Mouse (Mus musculus): Measurements from ENCODE around the gene Rasgrf1. TPM values are rescaled to one million over a fixed set of nuclear protein-coding genes. Genes with fewer than 3 reads are reported as not detected.
"Not testable (repeated sequence)": the region's sequence is repeated elsewhere in the genome, so short reads cannot be mapped to it uniquely, and the experiment has no call there.

Rasgrf1 gene
- total RNA-seq, 1 experiment, result 0.04 TPM

DNA sequence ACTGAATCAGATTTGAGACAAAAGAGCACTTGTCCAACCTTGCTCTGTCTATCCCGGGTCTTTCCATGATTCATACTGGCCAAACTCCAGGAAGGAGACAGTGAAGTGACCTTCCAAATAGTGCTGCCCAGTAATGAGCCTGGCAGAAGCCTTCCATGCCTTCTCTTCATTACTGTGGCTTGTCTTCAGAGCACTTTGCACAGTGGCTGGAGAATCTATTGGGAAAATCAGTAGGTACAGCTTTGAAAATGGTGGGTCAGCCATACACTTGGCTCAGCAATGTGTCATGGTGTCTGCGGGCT lies 150.8 kb downstream of the Rasgrf1 start:
- no peak overlapping the region for H3K4me3 ChIP-seq (ENCODE audit: insufficient read depth in 1 of 2, low read depth in 1 of 2, low read length in 2 of 2, poor library complexity in 1 of 2, severe bottlenecking in 1 of 2)
- no peak overlapping the region for H3K27ac ChIP-seq (ENCODE audit: insufficient read depth, low read depth, low read length, poor library complexity, severe bottlenecking)
- DNase-seq (ENCODE audit: low read depth, low spot score), result no peak
- no peaks in the 10 kb centered on the region for H3K36me3 ChIP-seq (ENCODE audit: control insufficient read depth, insufficient read depth, low read length, poor library complexity, severe bottlenecking)
- no peaks in the 10 kb centered on the region for H3K4me1 ChIP-seq (ENCODE audit: control insufficient read depth in 2 of 2, insufficient read depth in 2 of 2, low read length in 2 of 2, poor library complexity in 1 of 2)
- TF ChIP-seq HCFC1 (IDR thresholded peaks at IDR 0.05; ENCODE audit: borderline replicate concordance, insufficient read depth, low read length), result no peak
- no peaks in the 10 kb centered on the region for H3K9me3 ChIP-seq (ENCODE audit: control insufficient read depth, insufficient read depth, low read depth, low read length)
- in situ Hi-C loops (cut with MboI; ENCODE audit: low sequenced_read_pairs in 2 of 2, unreplicated experiment in 2 of 2), result no loop called here
- H3K9ac ChIP-seq (ENCODE audit: insufficient read depth, low read depth, low read length, poor library complexity, severe bottlenecking), result no peak overlapping the region

DNA sequence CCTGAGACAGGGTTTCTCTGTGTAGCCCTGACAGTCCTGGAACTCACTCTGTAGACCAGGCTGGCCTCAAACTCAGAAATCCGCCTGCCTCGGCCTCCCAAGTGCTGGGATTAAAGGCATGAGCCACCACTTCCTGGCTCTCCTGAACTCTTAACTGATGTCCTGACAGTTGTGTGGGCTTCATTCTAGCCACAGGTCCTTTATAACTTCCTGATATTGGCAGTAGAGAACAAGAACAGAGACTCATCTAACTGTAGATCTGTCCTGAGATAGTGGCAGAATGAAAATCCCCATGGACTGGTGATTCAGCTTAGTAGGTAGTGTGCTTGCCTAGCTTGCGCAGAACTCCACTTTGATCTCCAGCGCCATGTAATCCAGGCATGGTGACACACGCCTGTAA lies 151.2 kb downstream of the Rasgrf1 start:
- H3K9me3 ChIP-seq (ENCODE audit: control insufficient read depth, insufficient read depth, low read depth, low read length); H3K36me3 ChIP-seq (ENCODE audit: control insufficient read depth, insufficient read depth, low read length, poor library complexity, severe bottlenecking); DNase-seq (ENCODE audit: low read depth, low spot score); H3K9ac ChIP-seq (ENCODE audit: insufficient read depth, low read depth, low read length, poor library complexity, severe bottlenecking); H3K27ac ChIP-seq (ENCODE audit: insufficient read depth, low read depth, low read length, poor library complexity, severe bottlenecking); in situ Hi-C loops (cut with MboI; ENCODE audit: low sequenced_read_pairs in 2 of 2, unreplicated experiment in 2 of 2); H3K4me3 ChIP-seq (ENCODE audit: insufficient read depth in 1 of 2, low read depth in 1 of 2, low read length in 2 of 2, poor library complexity in 1 of 2, severe bottlenecking in 1 of 2); H3K4me1 ChIP-seq (ENCODE audit: control insufficient read depth in 2 of 2, insufficient read depth in 2 of 2, low read length in 2 of 2, poor library complexity in 1 of 2): not testable (repeated sequence)

DNA sequence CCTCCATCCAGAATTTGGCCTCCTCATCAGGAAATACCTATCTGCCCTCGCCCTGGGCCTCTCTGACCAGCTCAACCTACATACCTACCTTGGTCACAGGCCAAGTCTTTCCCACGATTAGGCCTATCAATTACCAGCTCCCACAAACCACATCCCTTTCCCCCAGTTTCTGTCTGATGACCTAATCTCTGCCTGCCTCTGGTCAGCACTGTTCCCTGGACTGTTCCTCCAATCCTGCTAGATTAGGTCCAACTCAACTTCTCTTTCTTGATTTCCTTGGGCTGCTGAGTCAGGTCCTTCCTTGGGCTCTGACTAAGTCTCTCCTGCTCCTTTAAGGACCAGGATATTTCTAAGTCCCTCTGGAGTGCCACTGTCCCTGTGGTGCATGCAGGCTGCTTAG lies 157.6 kb downstream of the Rasgrf1 start:
- no peak overlapping the region for H3K9ac ChIP-seq (ENCODE audit: insufficient read depth, low read depth, low read length, poor library complexity, severe bottlenecking)
- TF ChIP-seq CHD2 (IDR thresholded peaks at IDR 0.05; ENCODE audit: low read depth, low read length) (no peak), MAFK (IDR thresholded peaks at IDR 0.05; ENCODE audit: insufficient read depth, low read depth, low read length) (no peak), ZNF384 (IDR thresholded peaks at IDR 0.05; ENCODE audit: low read depth, low read length) (no peak), HCFC1 (IDR thresholded peaks at IDR 0.05; ENCODE audit: borderline replicate concordance, insufficient read depth, low read length) (no peak), ZC3H11A (IDR thresholded peaks at IDR 0.05; ENCODE audit: borderline replicate concordance, low read depth, low read length) (no peak)
- in situ Hi-C loops (cut with MboI; ENCODE audit: low sequenced_read_pairs in 2 of 2, unreplicated experiment in 2 of 2), result no loop called here

DNA sequence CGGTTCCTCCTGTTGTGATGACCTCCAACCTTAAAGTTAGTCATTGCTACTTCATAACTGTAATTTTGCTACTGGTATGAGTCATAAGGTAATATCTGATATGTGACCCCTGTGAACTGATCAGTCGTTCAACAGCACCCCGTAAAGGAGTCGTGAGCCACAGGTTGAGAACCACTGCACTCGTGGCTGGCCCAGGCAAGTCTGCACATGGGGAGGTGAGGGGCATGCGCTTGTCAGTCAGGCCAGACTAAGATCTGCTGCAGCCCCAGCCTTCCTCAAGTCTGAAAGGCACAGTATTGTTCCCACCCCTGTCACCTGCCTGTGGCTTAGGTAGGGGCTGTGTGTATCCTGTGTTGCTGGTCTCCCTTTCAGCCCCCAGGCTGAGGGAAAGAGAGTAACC lies 159.1 kb downstream of the Rasgrf1 start:
- TF ChIP-seq MAFK (IDR thresholded peaks at IDR 0.05; ENCODE audit: insufficient read depth, low read depth, low read length), result no peak
- H3K36me3 ChIP-seq (ENCODE audit: control insufficient read depth, insufficient read depth, low read length, poor library complexity, severe bottlenecking), result no peaks in the 10 kb centered on the region
- H3K27ac ChIP-seq (ENCODE audit: insufficient read depth, low read depth, low read length, poor library complexity, severe bottlenecking), result no peak overlapping the region
- no peak overlapping the region for H3K9ac ChIP-seq (ENCODE audit: insufficient read depth, low read depth, low read length, poor library complexity, severe bottlenecking)
- H3K4me3 ChIP-seq (ENCODE audit: insufficient read depth in 1 of 2, low read depth in 1 of 2, low read length in 2 of 2, poor library complexity in 1 of 2, severe bottlenecking in 1 of 2), result no peak overlapping the region
- H3K4me1 ChIP-seq (ENCODE audit: control insufficient read depth in 2 of 2, insufficient read depth in 2 of 2, low read length in 2 of 2, poor library complexity in 1 of 2), result no peaks in the 10 kb centered on the region
- in situ Hi-C loops (cut with MboI; ENCODE audit: low sequenced_read_pairs in 2 of 2, unreplicated experiment in 2 of 2), result no loop called here
- DNase-seq (ENCODE audit: low read depth, low spot score), result no peak
- H3K9me3 ChIP-seq (ENCODE audit: control insufficient read depth, insufficient read depth, low read depth, low read length), result no peaks in the 10 kb centered on the region

More for the DNA sequence above, 157.6 kb downstream of the Rasgrf1 start:
- Histone ChIP-seq H3K4me1 (ENCODE audit: control insufficient read depth in 2 of 2, insufficient read depth in 2 of 2, low read length in 2 of 2, poor library complexity in 1 of 2) (no peaks in the 10 kb centered on the region), H3K36me3 (ENCODE audit: control insufficient read depth, insufficient read depth, low read length, poor library complexity, severe bottlenecking) (no peaks in the 10 kb centered on the region), H3K9me3 (ENCODE audit: control insufficient read depth, insufficient read depth, low read depth, low read length) (no peaks in the 10 kb centered on the region), H3K4me3 (ENCODE audit: insufficient read depth in 1 of 2, low read depth in 1 of 2, low read length in 2 of 2, poor library complexity in 1 of 2, severe bottlenecking in 1 of 2) (no peak overlapping the region), H3K27ac (ENCODE audit: insufficient read depth, low read depth, low read length, poor library complexity, severe bottlenecking) (no peak overlapping the region)
- DNase-seq (ENCODE audit: low read depth, low spot score), result no peak

DNA sequence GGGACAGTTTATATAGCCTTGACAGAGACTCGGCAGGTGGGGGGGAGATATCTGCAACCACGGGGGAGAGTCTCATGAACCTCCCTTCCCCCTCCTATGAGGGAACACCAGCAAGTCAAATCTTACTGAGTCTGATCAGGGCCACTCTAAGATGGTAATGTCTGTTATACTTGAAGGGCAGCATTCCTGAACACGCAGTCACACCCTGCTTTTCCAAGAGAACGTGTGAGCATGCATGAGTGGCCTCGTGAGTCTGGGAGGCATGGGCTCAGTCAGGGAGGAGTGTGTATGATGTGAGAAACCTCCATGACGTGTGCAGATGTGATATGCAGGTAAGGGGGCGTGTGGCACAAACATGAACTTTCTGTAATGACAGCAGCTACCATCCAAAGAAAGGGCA lies 159.8 kb downstream of the Rasgrf1 start:
- Histone ChIP-seq H3K4me3 (ENCODE audit: insufficient read depth in 1 of 2, low read depth in 1 of 2, low read length in 2 of 2, poor library complexity in 1 of 2, severe bottlenecking in 1 of 2) (no peak overlapping the region), H3K4me1 (ENCODE audit: control insufficient read depth in 2 of 2, insufficient read depth in 2 of 2, low read length in 2 of 2, poor library complexity in 1 of 2) (no peaks in the 10 kb centered on the region), H3K9me3 (ENCODE audit: control insufficient read depth, insufficient read depth, low read depth, low read length) (no peaks in the 10 kb centered on the region), H3K9ac (ENCODE audit: insufficient read depth, low read depth, low read length, poor library complexity, severe bottlenecking) (no peak overlapping the region), H3K36me3 (ENCODE audit: control insufficient read depth, insufficient read depth, low read length, poor library complexity, severe bottlenecking) (no peaks in the 10 kb centered on the region), H3K27ac (ENCODE audit: insufficient read depth, low read depth, low read length, poor library complexity, severe bottlenecking) (no peak overlapping the region)
- TF ChIP-seq HCFC1 (IDR thresholded peaks at IDR 0.05; ENCODE audit: borderline replicate concordance, insufficient read depth, low read length) (no peak), ZC3H11A (IDR thresholded peaks at IDR 0.05; ENCODE audit: borderline replicate concordance, low read depth, low read length) (no peak), ZNF384 (IDR thresholded peaks at IDR 0.05; ENCODE audit: low read depth, low read length) (no peak), CHD2 (IDR thresholded peaks at IDR 0.05; ENCODE audit: low read depth, low read length) (no peak), MAFK (IDR thresholded peaks at IDR 0.05; ENCODE audit: insufficient read depth, low read depth, low read length) (no peak)
- in situ Hi-C loops (cut with MboI; ENCODE audit: low sequenced_read_pairs in 2 of 2, unreplicated experiment in 2 of 2), result no loop called here
- no peak for DNase-seq (ENCODE audit: low read depth, low spot score)
